Mouse (Mus musculus) liver, adult 2 months (tissue): ENCODE results near the gene Lrsam1. TPM values are rescaled to one million over a fixed set of nuclear protein-coding genes. Genes with fewer than 3 reads are reported as not detected.
"Not testable (repeated sequence)": the region's sequence is repeated elsewhere in the genome, so short reads cannot be mapped to it uniquely, and the experiment has no call there.

Experiments used
- DNase-seq: peaks from one replicate; pipeline ENCODE4 v3.0.0-alpha.2; 2011; ENCODE audit warnings: low read depth, low spot score; ENCODE audit errors: extremely low read depth
- H3K27ac ChIP-seq: fragments of 200-500 bp; replicated peaks from 2 replicates; pipeline ENCODE4 v1.5.1; 2012; ENCODE audit warnings: low read depth, mild to moderate bottlenecking, control low read depth, inconsistent platforms, low read length; ENCODE audit not compliant: insufficient read depth
- H3K27me3 ChIP-seq: fragments of 200-500 bp; 2 replicates; pipeline ENCODE4 v1.6.1; 2012; ENCODE audit warnings: mild to moderate bottlenecking, moderate library complexity, low read length, inconsistent platforms; ENCODE audit not compliant: control insufficient read depth, insufficient read depth
- H3K36me3 ChIP-seq: fragments of 200-500 bp; 2 replicates; pipeline ENCODE4 v1.6.1; 2012; ENCODE audit warnings: low read length, inconsistent platforms; ENCODE audit not compliant: control insufficient read depth, insufficient read depth
- H3K4me1 ChIP-seq: fragments of 200-500 bp; 2 replicates; pipeline ENCODE4 v1.6.1; 2011; ENCODE audit warnings: low read length; ENCODE audit not compliant: control insufficient read depth, insufficient read depth
- H3K4me3 ChIP-seq: fragments of 200-500 bp; 2 replicates; pipeline ENCODE4 v1.5.1; 2011; ENCODE audit warnings: low read depth, mild to moderate bottlenecking, control low read depth, low read length, moderate library complexity; ENCODE audit not compliant: insufficient read depth
- H3K79me2 ChIP-seq: fragments of 200-500 bp; 2 replicates; pipeline ENCODE4 v1.6.1; 2012; ENCODE audit warnings: inconsistent platforms, mild to moderate bottlenecking, low read length, moderate library complexity; ENCODE audit not compliant: control insufficient read depth, insufficient read depth
- H3K9ac ChIP-seq: fragments of 200-500 bp; 2 replicates; pipeline ENCODE4 v1.6.1; 2012; ENCODE audit warnings: low read depth, mild to moderate bottlenecking, control low read depth, inconsistent platforms, low read length
- CTCF ChIP-seq: fragments of 200-500 bp; IDR thresholded peaks from 2 replicates; pipeline ENCODE4 v1.5.1; 2011; ENCODE audit warnings: low read depth, low read length, control low read depth
- POLR2A ChIP-seq: fragments of 200-500 bp; IDR thresholded peaks from 2 replicates; pipeline ENCODE4 v1.6.1; 2011; ENCODE audit warnings: low read length, control low read depth; ENCODE audit not compliant: insufficient read depth; ENCODE audit errors: extremely low read depth
- WGBS: fragments of 180-500 bp; shearing (Covaris S2); methylation state at CpG from one replicate; pipeline ENCODE4 v1.1.7; 2018; 5-methylcytosine and 5-hydroxymethylcytosine counted together
- polyA plus RNA-seq: library from polyadenylated mRNA; depleted of rRNA; stranded (reverse); fragments of >200 nt; gene quantifications from 2 replicates; pipeline ENCODE4 v1.2.3, GENCODE M21; 2012; rRNA removed
- total RNA-seq: library from RNA; depleted of rRNA; stranded (reverse); fragments of >200 nt; gene quantifications from 2 replicates; pipeline ENCODE4 v1.2.3, GENCODE M21; 2014; rRNA removed

The Lrsam1 gene
- total RNA-seq (6.0 and 9.7 TPM in 2 replicates), polyA plus RNA-seq (8.8 and 9.7 TPM in 2 replicates)

DNA sequence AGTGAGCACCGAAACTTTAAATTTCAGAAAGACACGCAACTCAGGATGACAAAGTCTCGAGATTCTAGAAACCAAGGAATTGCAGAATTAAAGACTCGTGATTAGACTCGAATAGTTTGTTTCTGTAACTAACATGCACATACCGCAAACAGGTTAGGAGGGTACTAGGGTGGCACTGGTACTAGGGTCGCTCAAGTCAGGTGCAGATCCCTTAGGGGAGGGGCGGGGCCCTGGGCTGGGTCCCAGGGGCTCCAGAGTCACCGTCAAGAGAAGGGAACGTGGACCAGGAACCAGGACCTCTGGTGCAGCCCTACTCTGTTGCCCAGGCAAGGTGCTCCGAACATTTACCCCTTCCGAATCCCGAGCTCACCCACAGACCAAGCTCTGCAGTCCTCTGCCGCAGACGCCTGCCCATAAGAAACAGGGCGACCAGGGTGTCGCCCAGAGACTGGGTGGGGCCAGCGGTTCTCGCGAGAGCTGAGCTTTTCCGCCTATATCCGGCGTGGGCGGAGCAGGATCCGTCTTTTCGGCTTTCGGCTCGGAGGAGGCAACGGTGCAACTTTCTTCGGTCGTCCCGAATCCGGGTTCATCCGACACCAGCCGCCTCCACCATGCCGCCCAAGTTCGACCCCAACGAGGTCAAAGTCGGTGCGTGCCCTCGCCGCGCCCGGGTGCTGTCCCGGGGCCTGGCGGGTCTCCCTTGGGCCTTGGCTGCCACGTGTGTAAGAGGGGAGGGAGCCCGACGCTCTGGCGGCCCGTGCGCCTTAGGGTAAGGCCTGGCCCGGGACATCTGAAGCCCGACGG lies at the start of gene Lrsam1, which contains the start of gene Rpl12:
Gene Lrsam1 (minus strand): TSS at position 423 of the 804 bp plus-strand sequence.
Gene Rpl12 (plus strand): TSS at position 368 of the 804 bp plus-strand sequence.
- peak within 1 kb of the TSS; percentile 89 for H3K4me3 ChIP-seq
- DNase-seq = peak; percentile 76
- peaks cover 10% of the 10 kb centered on the region for H3K36me3 ChIP-seq
- WGBS = 2% methylated on average over 55 of the region's 55 CpGs
- peaks cover 21% of the 10 kb centered on the region for H3K4me1 ChIP-seq
- H3K27ac ChIP-seq = peak within 1 kb of the TSS; percentile 55
- peak within 1 kb of the TSS; percentile 89 for H3K9ac ChIP-seq
- TF ChIP-seq POLR2A = peak; percentile 59; the same call in 1 of the 2 replicates
- TF ChIP-seq CTCF = no peak
- peaks cover 5% of the 10 kb centered on the region; the same call in 1 of the 2 replicates for H3K79me2 ChIP-seq
- no peaks in the 10 kb centered on the region for H3K27me3 ChIP-seq

DNA sequence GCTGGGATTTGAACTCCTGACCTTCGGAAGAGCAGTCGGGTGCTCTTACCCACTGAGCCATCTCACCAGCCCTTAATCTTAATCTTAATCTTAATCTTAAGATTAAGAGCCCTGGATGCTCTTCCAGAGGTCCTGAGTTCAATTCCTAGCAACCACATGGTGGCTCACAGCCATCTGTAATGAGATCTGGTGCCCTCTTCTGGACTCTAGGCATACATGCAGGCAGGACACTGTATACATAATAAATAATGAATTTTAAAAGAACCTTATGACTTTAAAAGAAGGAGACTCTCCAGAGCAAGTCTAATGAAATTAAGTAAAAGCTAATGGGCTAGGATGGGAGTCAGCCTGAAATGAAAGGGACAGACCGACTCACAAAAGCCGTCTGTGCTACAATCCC lies 47.6 kb upstream of the Lrsam1 start:
- WGBS = 91% methylated on average over 4 of the region's 4 CpGs
- H3K27ac ChIP-seq = not testable (repeated sequence)

DNA sequence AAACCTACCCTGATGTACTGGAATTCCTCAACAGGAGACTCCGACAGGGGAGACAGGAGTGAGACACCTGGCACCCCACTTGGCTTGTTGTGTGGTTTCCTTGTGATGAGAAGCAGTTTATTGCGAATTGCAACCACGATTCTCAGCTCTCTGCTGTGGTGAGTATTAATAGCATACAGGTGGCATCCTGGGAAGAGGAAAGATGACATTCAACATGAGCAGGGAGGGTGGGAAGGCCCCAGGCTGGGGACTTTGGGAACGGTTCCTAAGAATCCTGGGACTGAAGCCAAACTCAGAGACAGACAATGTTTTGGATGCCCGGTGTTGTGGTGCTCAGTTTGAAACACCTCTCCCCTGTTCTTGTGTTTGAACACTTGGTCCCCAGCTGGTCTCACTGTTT lies 43.6 kb upstream of the Lrsam1 start:
- WGBS = 68% methylated on average over 5 of the region's 5 CpGs

More for the DNA sequence above, 47.6 kb upstream of the Lrsam1 start:
- not testable (repeated sequence) for H3K27me3 ChIP-seq, H3K4me3 ChIP-seq, H3K36me3 ChIP-seq, H3K4me1 ChIP-seq, DNase-seq, H3K79me2 ChIP-seq, H3K9ac ChIP-seq
- TF ChIP-seq CTCF = 0 out of 2 replicates have a peak, but pooled peaks have one; percentile 14

DNA sequence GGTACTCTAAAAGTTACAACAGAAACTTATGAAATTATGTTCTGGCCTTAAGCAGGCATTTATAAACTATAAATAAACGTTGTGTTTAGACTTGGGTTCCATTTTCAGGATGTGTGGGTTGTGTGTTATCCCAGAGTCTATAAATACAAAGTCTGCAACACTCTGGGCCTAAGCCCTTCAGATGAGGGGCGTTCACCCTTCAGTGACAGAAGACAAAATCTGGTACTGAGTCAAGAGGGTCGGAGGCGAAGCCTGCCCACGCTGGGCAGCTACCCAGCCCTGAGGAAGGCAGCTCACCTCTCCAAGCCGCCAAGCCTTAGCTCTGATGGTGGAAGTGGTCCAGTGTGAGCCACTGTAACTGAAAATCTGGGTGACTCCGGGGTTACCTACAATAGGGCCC lies 40.7 kb upstream of the Lrsam1 start:
- no peaks in the 10 kb centered on the region for H3K4me1 ChIP-seq
- no peaks in the 10 kb centered on the region for H3K36me3 ChIP-seq
- no peaks in the 10 kb centered on the region for H3K27me3 ChIP-seq
- TF ChIP-seq POLR2A = no peak
- TF ChIP-seq CTCF = no peak
- no peak overlapping the region for H3K27ac ChIP-seq
- H3K4me3 ChIP-seq = no peak overlapping the region
- H3K9ac ChIP-seq = no peak overlapping the region
- no peaks in the 10 kb centered on the region for H3K79me2 ChIP-seq
- 85% methylated on average over 7 of the region's 7 CpGs for WGBS
- no peak for DNase-seq

More for the DNA sequence above, 43.6 kb upstream of the Lrsam1 start:
- Histone ChIP-seq H3K27ac (no peak overlapping the region), H3K36me3 (no peaks in the 10 kb centered on the region), H3K4me1 (no peaks in the 10 kb centered on the region), H3K27me3 (no peaks in the 10 kb centered on the region), H3K4me3 (no peak overlapping the region), H3K79me2 (no peaks in the 10 kb centered on the region), H3K9ac (no peak overlapping the region)
- DNase-seq = no peak
- TF ChIP-seq POLR2A (no peak), CTCF (no peak)

DNA sequence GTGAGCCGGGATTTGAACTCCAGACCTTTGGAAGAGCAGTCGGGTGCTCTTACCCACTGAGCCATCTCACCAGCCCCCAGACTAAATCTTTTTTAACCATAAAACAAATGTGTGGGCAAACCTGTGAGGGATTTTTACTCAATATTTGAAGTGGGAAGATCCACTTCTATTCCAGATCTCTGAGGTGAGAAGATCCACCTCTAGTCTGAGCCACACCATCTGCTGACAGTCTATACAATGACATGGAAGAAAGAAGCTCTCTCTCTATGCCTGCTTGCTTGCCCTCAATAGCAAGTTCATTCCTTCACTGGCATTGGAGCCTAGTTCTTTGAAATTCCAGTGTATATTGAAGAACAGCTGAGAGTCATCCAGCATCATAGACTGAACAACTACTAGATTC lies 38.3 kb upstream of the Lrsam1 start:
- no peak for DNase-seq
- Histone ChIP-seq H3K79me2 (no peaks in the 10 kb centered on the region), H3K27me3 (no peaks in the 10 kb centered on the region), H3K36me3 (no peaks in the 10 kb centered on the region), H3K4me3 (no peak overlapping the region), H3K9ac (no peak overlapping the region), H3K4me1 (no peaks in the 10 kb centered on the region), H3K27ac (no peak overlapping the region)
- WGBS = 84% methylated on average over 2 of the region's 2 CpGs
- TF ChIP-seq POLR2A (no peak), CTCF (no peak)

DNA sequence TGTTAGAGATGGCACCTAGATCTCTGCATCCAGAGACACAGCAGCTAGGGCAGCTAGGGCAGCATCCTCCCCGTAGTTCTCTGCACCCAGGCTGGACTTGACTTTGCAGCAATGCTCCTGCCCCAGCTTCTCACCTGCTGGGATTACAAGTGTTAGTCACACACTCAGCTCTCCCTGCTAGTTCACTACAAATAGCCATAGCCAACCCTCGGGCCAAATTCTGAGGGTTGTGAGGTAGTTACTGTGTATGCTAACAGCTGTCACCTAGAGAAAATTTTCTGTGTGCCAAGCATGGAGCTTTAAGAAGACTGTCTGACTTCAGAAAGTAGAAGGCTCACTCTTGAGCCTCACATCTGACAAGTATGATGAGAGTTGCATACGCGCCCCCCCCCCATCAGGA lies 36.4 kb upstream of the Lrsam1 start:
- no peak for DNase-seq
- TF ChIP-seq CTCF (no peak), POLR2A (no peak)
- WGBS = 79% methylated on average over 4 of the region's 4 CpGs
- Histone ChIP-seq H3K79me2 (no peaks in the 10 kb centered on the region), H3K4me1 (no peaks in the 10 kb centered on the region), H3K27me3 (no peaks in the 10 kb centered on the region), H3K36me3 (no peaks in the 10 kb centered on the region), H3K4me3 (no peak overlapping the region), H3K9ac (no peak overlapping the region), H3K27ac (no peak overlapping the region)
